Mouse (Mus musculus) forelimb bud, embryonic 11.5 days (tissue): ENCODE measurements at regions not wholly inside any gene's neighbourhood (a gene's known extent, or its start where the extent isn't known, plus 50 kb on each side); places are given as distances from the start of the nearest gene placed in this dataset.

ENCODE experiments used
- DNase-seq: peaks from one replicate; pipeline ENCODE4 v3.0.0-alpha.2; 2012; ENCODE audit warnings: low read depth, low spot score

- DNase-seq: no peak
Measured at GRCm38 (mm10) chr19:21913005-21913670, 135.0 kb downstream of the Cemip2 start.

GRCm38 (mm10) chr19:21913748-21914611 is 135.8 kb downstream of the Cemip2 start:
- DNase-seq: no peak

GRCm38 (mm10) chr19:21914658-21915057 is 136.5 kb downstream of the Cemip2 start:
- DNase-seq: peak; percentile 54

GRCm38 (mm10) chr19:21918113-21918512 is 140.0 kb downstream of the Cemip2 start:
- DNase-seq: no peak

GRCm38 (mm10) chr19:21919074-21919473 is 140.9 kb downstream of the Cemip2 start:
- no peak for DNase-seq

- no peak for DNase-seq
Measured at GRCm38 (mm10) chr19:21940114-21940513, 162.0 kb downstream of the Cemip2 start.

GRCm38 (mm10) chr19:21941720-21942119 is 163.6 kb downstream of the Cemip2 start:
- DNase-seq: no peak

- no peak for DNase-seq
Measured at GRCm38 (mm10) chr19:21942286-21942685, 164.1 kb downstream of the Cemip2 start.

GRCm38 (mm10) chr19:21943407-21943806 is 165.3 kb downstream of the Cemip2 start:
- no peak for DNase-seq

- no peak for DNase-seq
Measured at GRCm38 (mm10) chr19:21946262-21946922, 168.2 kb downstream of the Cemip2 start.

GRCm38 (mm10) chr19:21948030-21948429 is 169.9 kb downstream of the Cemip2 start:
- no peak for DNase-seq

GRCm38 (mm10) chr19:21962635-21963034 is 176.2 kb upstream of the Trpm3 start:
- no peak for DNase-seq

- DNase-seq: no peak
Measured at GRCm38 (mm10) chr19:21989857-21990256, 149.0 kb upstream of the Trpm3 start.

GRCm38 (mm10) chr19:21990970-21991369 is 147.9 kb upstream of the Trpm3 start:
- DNase-seq: no peak

GRCm38 (mm10) chr19:21991413-21991812 is 147.4 kb upstream of the Trpm3 start:
- no peak for DNase-seq

- no peak for DNase-seq
Measured at GRCm38 (mm10) chr19:21999621-22000020, 139.2 kb upstream of the Trpm3 start.

GRCm38 (mm10) chr19:22008053-22008935 is 130.6 kb upstream of the Trpm3 start:
- no peak for DNase-seq

GRCm38 (mm10) chr19:22010239-22010638 is 128.6 kb upstream of the Trpm3 start:
- DNase-seq: no peak

- no peak for DNase-seq
Measured at GRCm38 (mm10) chr19:22015854-22016610, 122.8 kb upstream of the Trpm3 start.

GRCm38 (mm10) chr19:22017425-22017824 is 121.4 kb upstream of the Trpm3 start:
- no peak for DNase-seq

GRCm38 (mm10) chr19:22027577-22027976 is 111.3 kb upstream of the Trpm3 start:
- no peak for DNase-seq
